Mouse (Mus musculus) liver, embryonic 14.5 days (tissue): Measurements from ENCODE around the gene Gm21964.

Source experiments
- CTCF ChIP-seq: IDR thresholded peaks from 2 replicates; pipeline ENCODE4 v1.5.1; 2016; ENCODE audit warnings: antibody characterized with exemption, low read depth, control low read depth
- EP300 ChIP-seq: IDR thresholded peaks from 2 replicates; pipeline ENCODE4 v1.6.1; 2016; ENCODE audit warnings: antibody characterized with exemption, low read depth

DNA sequence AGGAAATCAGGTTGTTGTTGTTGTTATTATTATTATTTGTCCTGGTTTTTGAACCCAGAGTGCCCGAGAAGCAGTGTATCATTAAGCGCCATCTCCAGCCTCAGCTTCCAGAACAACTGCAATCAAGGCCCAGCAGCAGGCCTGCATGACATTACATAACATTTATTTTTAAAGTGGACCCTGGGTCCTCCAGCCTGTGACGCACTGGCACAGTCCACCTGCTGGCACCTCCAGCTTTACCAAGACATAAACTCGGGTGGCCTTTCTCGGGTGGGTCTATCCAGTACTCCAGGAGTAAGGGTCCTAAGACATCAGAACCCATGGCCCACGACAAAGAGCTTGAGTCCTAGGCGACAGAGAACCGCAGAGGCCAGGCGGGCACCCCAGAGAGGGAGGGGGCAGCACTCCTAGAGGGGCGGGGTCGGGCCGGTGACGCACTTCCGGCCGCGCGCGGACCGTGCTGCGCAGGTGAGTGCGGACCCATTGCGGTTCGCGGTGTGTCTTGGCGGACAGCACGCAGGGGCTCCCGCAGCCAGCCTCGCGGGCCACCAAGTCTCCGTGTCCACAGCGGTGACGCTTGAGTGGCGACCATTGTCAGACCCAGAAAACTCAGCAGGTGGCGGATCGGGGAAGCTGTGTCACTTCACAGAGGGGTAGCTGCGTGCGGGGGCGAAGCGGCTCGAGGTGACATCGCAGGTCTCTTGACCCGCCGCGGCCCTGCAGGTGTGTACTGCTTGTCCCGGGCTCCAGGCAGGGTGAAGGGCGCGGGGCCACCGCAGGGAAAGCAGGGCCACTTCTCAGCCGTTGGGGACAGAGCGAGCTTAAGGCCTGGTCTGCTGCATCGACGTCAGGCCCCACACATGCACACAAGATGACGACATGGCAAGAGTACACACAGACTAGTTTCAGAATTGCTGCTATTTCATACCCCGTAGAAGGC is 21.5 kb upstream of the Gm21964 start, which contains the start of gene Zfp612:
- TF ChIP-seq CTCF, result no peak
- TF ChIP-seq EP300, result no peak
